Mouse (Mus musculus): ENCODE measurements around the gene Btbd35f24. TPM values are rescaled to one million over a fixed set of nuclear protein-coding genes. Genes with fewer than 3 reads are reported as not detected.
"Not testable (repeated sequence)": the region's sequence is repeated elsewhere in the genome, so short reads cannot be mapped to it uniquely, and the experiment has no call there.

The Btbd35f24 gene
- polyA plus RNA-seq (2017; shearing (Covaris generic)), result not detected

- ATAC-seq, result not testable (repeated sequence)
These were observed at the start of gene Btbd35f24 for GRCm38 (mm10) chrX:3195727-3196126. Gene Btbd35f24 (minus strand): TSS chrX:3195827.

Other genes with a start within 250 kb of the Btbd35f24 start
- gene Btbd35f23, start 119.0 kb downstream of the Btbd35f24 start, polyA plus RNA-seq (2017; shearing (Covaris generic)), result not detected
- gene Btbd35f11, start 247.9 kb upstream of the Btbd35f24 start, polyA plus RNA-seq (2017; shearing (Covaris generic)), result not detected

Measured in CD4-positive, CD25-positive, alpha-beta regulatory T cell, adult 4 months (primary cell).